Mouse (Mus musculus) erythroid progenitor cell, adult 5-6 weeks (primary cell): ENCODE measurements around the gene Sdf2. TPM values are rescaled to one million over a fixed set of nuclear protein-coding genes. Genes with fewer than 3 reads are reported as not detected.
A peak's percentile ranks its signal among the peaks of the same experiment; 100 is the strongest.

Source experiments
- ATAC-seq: replicated peaks from 2 replicates; pipeline ENCODE4 v1.8.0; 2016; ENCODE audit warnings: moderate number of reproducible peaks, mild to moderate bottlenecking, moderate TSS enrichment, inconsistent platforms; ENCODE audit not compliant: poor library complexity, low FRiP score, severe bottlenecking
- total RNA-seq, 2 experiments: library from RNA; stranded (forward) in 1 of 2; stranded (reverse) in 1 of 2; fragments of 150-400 nt in 1 of 2; fragments of 186-747, 209-891 nt in 1 of 2; gene quantifications; 2 replicates each; pipeline versions ENCODE4 v1.2.3 to v1.2.4; 2015 to 2017; ENCODE audit warnings: low replicate concordance in 2 of 2

Gene Sdf2
- total RNA-seq (2015; ENCODE audit: low replicate concordance) (39.6 and 52.4 TPM in 2 replicates), total RNA-seq (2017; ENCODE audit: low replicate concordance) (15.8 and 21.6 TPM in 2 replicates)

DNA sequence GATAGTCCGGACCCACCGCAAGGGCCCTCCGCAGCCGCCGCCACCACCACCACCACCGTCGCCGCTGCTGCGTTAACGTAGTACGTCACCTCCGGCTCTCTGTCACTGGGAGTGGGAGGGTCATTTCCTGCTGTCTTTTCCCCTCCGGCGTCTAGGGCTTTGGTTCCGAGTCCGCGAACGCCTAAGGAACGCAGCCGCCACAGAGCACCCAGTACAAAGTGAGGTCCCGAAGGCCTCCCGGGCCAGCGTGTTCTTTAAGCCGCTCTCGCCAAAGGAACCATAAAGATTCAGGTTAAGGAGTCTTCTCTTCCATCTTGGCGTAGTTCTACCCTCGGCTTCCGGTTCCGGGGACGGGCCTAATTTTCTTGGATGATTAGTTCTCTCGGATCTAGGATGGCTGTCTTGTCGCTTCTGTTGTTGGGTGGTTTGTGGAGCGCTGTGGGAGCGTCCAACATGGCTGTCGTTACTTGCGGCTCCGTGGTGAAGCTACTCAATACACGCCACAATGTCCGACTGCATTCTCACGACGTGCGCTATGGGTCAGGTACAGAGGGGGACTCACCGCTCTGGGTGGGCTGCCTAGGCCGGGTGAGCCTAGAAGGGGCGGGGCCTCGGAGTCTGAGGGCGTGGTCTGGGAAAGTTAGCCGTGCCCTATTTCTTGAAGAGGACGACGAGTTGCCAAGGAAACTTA lies at the start of gene Sdf2, which contains the start of gene Supt6:
Gene Sdf2 (plus strand): TSS at position 120 of the 691 bp plus-strand sequence.
Gene Supt6 (minus strand): TSS at position 361 of the 691 bp plus-strand sequence.
- peak; percentile 94 for ATAC-seq

DNA sequence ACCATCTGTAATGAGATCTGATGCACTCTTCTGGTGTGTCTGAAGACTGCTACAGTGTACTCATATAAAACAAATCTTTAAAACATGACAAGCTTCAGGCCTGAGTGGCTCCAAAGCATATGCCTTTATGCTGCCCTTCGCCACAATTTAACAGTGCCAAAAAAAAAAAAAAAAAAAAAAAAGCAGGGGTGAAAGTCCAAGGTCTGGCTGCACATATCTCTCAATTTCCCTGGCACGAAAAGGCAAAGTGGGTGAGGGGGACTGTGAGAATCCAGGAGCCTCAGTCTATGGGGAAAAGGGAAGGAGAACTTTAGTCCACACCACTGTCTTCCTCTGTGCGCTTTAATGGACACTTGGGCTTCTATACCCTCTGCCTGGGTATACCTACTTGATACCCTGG lies 43.2 kb upstream of the Sdf2 start:
- ATAC-seq: no peak

DNA sequence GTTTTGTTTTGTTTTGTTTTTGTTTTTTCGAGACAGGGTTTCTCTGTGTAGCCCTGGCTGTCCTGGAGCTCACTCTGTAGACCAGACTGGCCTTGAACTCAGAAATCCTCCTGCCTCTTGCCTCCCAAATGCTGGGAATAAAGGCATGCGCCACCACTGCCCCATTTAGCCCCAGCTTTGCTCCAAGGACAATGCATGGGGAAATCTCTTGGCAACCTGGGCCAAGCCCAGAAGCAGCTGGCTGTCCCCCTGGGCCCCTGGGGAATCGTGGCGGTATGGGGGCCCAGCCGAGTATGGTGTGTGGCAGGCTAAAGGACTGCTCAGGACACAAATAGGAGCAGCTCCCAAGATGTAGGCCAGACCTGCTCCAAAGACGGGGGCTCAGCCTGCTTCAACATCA lies 41.3 kb upstream of the Sdf2 start:
- ATAC-seq: no peak

DNA sequence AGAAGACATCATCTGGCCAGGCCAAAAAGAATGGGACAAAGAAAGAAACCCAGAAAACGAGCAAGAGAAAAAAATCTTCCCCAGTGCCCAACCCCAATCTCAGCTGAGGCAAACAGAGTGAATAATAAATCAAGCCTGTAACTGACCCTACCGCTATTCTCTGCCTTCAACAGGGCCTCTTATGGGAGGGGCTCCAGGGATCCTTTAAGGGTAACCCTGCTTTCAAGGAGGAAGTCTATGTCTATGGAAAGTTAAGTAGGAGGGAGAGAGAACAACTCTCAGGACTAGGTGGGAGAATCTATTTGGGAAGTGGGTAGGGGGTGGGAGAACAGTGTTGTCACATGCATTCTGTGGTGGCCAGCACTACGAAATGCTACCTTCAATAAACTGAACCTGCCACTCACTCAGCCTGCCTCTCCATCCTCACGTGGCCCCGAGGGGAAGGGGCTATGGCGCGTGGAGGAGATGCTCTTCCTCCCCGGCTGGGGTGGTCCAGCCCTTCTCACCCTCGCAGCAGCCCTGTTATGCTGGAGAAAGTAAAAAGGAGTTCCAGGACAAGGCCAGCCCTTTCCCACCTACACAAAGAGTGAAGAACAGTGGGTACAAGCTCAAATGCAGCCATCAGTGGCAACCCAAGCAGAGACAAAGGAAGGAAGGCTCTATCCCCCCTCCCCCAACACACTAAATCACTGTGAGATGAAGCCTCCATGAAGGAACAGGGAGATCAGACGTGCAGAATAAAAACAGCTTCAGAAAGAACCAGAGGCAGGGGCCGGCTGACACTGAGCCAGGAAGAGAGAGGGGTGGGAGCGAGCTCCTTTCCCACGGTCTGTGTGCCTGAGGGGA lies 40.0 kb upstream of the Sdf2 start:
- no peak for ATAC-seq

DNA sequence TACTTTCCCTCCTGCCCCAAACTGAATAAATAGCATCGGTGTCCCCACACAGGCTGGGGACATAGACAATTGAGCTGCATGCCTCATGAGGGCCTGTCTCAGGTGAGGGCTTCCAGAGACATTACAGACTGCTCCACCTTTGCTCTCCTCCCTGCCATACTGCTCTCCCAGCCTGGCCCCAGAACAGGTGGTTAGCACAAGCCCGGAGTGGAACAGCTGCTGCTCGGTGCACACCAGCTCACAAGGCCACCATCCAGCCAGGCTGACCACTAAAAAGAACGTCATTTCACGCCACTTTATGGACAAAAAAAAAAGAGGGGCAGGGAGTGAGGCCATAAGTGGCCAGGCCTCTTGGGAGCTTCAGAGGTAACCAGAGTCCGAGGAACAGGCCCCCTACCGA lies 38.4 kb upstream of the Sdf2 start:
- ATAC-seq: no peak

DNA sequence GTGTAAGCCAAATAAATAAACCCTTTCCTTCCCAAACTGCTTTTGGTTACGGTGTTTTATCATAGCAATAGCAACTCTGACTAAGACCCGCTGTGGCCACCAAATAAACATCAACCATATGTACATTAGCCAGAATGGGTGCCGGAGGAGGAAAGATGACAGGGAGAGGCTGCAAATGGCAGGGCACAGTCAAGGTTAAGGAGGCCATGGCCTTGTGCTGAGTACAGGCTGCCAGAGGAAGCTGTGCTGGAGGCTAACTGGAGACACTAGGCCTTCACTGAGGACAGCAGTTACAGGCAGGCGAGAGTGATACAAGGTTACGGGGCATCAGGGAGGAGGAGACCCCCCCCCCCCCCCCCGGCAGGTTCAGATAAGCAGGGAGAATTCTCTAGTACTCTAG lies 35.7 kb upstream of the Sdf2 start:
- ATAC-seq: no peak

DNA sequence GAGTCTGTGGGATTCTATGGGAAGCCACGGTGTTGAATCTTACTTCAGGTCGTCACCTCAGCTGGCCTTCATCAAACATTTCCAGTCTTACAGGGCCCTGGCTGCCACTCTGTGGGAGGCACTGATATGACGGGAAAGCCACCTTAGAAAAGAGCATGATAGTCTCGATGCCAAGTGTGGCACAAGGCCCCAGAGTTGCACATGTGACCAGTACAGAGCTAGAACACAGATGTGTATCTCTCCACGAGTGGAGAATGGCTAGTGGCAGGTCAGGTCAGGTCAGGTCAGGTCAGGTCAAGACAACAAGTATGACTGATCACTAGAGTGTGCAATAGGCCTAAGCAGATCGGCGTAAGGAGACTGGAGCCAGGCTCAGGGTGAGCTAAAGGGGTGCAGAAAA lies 34.9 kb upstream of the Sdf2 start:
- ATAC-seq: no peak; the same call in 1 of the 2 replicates

DNA sequence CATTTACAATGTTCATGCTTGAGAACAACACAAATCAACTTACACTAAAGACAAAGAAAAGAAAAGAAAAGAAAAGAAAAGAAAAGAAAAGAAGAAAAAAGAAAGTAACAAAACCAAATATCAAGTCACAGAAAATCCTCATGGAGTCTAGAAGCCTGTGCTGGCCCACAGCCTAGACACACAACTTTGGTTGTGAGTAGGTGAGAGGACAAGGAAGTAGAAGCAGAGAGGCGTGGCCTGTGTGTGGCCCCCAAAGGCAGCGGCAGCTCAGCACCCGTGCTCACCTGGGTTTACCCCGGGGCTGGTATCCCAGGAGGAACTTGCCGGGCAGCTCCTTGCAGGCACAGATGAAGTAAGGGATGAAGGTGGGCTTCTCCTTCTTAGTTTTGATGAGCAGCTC lies 34.0 kb upstream of the Sdf2 start:
- no peak for ATAC-seq

DNA sequence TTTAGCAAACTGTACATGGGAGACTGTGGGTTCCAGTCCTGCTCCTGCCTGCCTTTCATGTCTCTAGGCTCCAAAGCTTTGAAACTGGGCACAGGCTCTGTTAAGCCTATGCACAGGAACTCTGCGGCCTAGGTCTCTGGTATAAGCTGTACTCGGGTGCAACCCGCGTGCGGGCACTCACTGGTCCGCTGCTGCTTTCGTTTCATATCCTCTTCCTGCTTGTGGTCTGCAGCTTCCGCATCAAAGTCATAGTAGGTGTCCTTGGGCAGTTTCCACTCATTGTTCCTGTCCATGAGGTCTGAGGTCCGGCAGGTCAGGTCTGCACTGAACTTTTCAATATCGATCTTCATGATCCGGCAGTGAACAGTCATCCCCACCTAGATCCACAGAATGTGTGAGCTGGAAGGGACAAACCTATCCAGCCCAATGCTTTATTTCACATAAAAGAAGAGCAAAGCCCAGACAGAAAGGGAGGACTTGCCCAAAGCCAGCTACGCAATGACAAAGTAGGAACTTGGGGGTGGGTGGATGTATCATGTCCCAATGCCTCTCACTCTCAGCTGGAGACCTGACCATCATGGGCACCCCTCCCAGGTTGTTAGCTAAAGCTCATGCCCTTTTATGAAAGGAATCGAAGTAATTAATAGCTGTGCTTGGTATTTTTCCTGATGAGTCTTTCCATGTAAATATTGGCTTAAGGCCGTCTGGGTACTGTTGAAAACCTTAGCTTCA lies 32.3 kb upstream of the Sdf2 start:
- no peak for ATAC-seq

DNA sequence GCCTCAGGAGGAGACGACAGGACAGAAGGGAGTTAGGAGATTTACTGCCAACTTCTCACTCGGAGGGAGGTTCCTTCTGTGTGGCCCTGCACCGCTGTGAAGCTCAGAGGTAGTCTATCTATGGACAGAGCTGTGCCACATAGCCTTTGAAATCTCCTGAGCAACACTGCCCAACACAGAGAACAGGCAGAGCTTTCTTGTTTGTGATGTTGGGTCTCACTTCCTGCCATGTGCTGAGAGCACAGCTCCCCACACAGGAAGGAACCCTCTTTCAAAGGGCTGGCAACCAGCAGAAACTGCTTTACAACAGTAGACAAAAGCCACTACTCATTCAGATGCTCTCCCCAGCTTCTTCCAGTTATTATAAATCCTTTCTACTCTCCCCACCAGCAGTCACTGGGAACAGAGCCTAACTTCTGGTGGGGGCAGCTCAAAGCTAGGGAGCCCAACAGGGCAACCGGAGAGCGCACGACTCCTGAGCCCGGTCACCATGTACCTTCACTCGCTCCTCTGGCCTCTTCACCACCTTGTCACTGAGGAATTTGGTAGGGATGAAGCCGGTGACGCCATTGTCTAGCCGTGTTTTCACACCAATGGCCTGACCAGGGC lies 29.7 kb upstream of the Sdf2 start:
- no peak for ATAC-seq

DNA sequence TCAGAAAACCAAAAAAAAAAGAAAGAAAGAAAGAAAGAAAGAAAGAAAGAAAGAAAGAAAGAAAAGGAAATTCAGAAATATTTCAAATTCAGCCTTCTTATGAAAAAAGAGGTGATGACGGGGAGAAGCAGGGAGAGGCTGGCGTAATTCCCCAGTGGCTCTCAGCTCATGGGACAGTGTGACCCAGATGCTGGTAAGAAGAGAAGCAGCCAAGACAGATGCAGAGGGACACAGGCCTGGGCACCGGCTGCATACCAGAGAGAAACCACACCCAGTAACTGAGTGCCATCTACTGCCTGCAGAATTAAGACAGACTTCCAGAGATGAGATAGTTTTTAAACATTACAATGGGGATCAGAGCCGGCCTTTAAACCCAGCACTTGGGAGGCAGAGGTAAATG lies 22.0 kb upstream of the Sdf2 start:
- ATAC-seq: no peak

DNA sequence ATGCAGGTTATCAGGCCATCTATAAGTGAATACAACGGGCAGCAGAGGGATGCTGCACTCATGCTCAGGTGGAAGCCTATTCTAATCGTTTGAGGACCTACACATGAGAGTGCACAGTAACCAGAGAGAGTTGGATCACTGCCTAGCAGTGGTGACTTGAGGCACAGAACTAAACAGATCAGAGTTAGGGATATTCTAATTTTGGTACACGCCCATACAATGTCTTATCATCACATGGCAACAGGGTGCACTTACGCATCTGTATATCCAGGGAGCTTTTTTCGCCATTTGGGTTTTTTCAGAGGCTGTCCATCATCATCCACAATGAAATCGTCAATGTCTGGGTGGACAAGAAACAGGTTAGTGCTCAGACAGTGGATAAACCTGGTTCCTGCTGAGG lies 14.0 kb upstream of the Sdf2 start:
- ATAC-seq: no peak

DNA sequence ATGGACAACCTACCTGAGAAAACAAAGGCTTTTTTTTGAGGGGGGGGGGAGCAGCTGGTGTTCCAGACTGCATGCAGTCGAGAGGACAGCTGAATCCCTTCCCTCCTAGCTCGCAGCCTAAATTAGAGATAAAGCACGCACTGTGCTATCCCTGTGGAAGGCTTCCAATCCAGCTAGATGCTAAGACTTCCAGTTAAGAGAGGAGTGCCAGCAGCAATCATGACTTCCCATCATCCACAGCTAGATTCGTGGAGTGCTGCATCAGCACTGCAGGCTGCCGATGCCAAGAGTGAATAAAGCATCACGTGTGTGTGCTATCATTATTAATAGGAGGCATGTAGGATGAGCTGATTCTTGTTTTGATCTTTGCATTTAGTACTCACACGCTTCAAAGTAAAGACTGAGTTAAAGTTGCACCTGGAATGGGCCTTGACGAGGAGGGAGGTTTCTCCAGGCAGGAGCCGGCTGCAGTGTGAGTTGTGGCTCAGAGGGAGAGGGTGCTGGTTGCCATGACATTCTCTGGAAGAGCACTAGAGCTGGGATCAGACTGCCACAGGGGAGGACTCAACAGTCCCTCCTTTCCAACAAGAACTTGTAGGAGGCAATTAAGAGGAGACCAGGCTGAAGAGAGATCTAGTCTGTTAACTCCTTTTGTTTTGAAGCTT lies 5.2 kb upstream of the Sdf2 start:
- ATAC-seq: no peak

DNA sequence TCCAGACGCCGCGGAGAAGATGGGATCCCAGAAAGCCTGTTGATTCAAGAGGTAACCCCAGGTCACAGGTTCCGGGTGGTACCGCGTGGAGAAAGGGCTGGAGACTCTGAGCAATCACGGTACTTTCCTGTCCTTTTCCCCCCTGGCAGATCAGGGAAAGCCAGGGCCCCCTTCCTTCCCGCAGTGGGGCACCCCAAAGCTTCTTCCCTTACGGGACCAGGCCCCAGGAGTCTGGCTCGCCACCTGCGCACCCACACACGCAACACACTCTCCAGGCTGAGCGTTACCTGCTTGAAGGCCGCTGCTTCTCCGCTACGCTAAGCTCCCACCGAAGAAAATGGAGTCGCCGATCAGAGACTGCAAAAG lies 302 bp upstream of the Sdf2 start:
- ATAC-seq: peak; percentile 47

DNA sequence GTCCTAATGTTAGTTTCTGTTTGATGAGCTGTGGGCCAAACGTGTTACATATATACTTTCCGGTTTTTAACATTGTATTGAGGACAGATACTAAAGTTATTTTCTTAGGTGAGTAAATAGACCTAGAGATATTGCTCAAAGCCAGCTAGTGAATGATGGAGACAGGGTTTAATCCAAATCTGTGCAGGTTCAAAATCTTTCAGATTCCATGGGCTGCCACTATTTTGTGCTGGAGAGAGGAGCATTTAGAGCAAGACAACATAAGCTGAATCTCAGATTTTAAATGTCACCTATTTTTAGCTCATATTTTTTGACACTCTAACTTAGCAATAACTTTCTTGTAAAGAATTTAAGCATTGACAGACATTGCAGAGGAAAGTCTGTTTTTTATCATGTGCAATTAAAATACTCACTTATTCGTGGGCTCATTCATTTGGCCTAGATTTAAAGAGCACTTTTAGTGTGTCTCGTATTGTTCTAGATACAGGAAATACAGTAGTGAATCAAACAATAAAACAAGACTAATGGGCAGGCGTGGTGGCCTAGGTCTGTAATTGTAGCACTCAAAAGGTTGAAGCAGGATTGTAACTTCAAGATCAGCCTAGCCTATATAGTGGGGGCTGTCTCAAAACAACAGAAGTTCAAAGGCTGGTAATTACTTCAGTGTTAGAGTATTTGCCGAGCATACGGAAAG lies 919 bp downstream of the Sdf2 start:
- ATAC-seq: no peak

DNA sequence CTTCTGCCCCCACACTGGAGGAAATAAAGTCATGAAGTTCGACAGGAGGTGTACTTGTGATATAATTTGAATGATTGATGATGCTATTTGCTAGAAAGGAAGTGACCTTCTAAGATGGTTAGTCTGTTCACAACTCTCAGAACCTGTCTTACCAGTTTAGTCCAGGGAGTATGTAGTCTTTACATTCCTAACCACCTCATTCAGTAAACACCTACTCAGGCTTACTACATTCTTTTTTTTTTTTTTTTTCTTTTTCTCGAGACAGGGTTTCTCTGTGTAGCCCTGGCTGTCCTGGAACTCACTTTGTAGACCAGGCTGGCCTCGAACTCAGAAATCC lies 1.4 kb downstream of the Sdf2 start:
- no peak for ATAC-seq

DNA sequence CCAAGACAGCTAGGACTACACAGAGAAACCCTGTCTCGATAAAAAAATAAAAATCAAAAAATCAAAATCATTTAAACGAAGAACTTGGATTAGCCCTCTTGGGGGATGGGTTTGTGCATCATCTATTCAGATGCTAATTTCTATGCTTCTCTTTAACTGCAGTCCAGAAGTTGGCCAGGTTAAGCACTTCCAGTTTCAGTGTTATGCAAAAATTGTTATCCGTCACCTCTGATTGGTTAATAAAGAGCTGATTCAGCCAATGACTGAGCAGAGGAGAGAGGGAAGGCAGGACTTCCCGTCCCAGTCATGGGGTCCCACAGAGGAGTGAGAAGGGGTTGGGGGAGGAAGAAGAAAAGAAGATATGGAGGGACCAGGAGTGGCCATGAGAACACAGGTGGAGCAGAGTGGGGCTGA lies 2.2 kb downstream of the Sdf2 start:
- no peak for ATAC-seq

DNA sequence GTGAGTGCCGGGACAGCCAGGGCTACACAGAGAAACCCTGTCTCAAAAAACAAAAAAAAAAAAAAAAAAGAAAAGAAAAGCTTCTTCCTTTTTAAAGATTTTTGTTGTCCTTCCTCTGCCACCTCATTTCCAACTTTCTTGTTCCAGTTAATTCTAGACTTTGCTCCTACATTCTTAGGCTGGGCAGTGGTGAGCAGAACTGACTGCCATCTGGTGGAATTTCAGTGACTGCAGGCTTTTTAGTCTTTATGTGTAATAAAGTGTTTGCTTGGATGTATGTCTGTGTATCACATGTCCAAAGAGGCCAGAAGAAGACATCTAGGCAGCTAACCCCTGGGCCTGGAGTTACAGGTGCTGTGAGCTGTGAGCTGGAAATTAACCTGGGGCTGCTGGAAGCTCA lies 11.1 kb downstream of the Sdf2 start:
- no peak for ATAC-seq
